Mouse (Mus musculus) testis, adult 2 months (tissue): ENCODE data around the gene Hint1. TPM values are rescaled to one million over a fixed set of nuclear protein-coding genes. Genes with fewer than 3 reads are reported as not detected.

Experiments
- H3K27ac ChIP-seq: fragments of 200-500 bp; 2 replicates; pipeline ENCODE4 v1.5.1; 2012; ENCODE audit warnings: low read depth, low read length; ENCODE audit not compliant: control insufficient read depth, insufficient read depth
- H3K27me3 ChIP-seq: fragments of 200-500 bp; 2 replicates; pipeline ENCODE4 v1.6.1; 2012; ENCODE audit warnings: mild to moderate bottlenecking, low read length, moderate library complexity; ENCODE audit not compliant: control insufficient read depth, insufficient read depth
- H3K36me3 ChIP-seq: fragments of 200-500 bp; 2 replicates; pipeline ENCODE4 v1.6.1; 2012; ENCODE audit warnings: mild to moderate bottlenecking, low read length; ENCODE audit not compliant: control insufficient read depth, insufficient read depth
- H3K4me1 ChIP-seq: fragments of 200-500 bp; 2 replicates; pipeline ENCODE4 v1.6.1; 2012; ENCODE audit warnings: low read length; ENCODE audit not compliant: control insufficient read depth, insufficient read depth
- H3K4me3 ChIP-seq: fragments of 200-500 bp; 2 replicates; pipeline ENCODE4 v1.5.1; 2012; ENCODE audit warnings: low read depth, mild to moderate bottlenecking, low read length, moderate library complexity, mixed read lengths; ENCODE audit not compliant: control insufficient read depth
- CTCF ChIP-seq: fragments of 200-500 bp; IDR thresholded peaks from 2 replicates; pipeline ENCODE4 v1.5.1; 2012; ENCODE audit warnings: low read depth, mild to moderate bottlenecking, inconsistent platforms, low read length, moderate library complexity; ENCODE audit not compliant: control insufficient read depth, insufficient read depth, insufficient replicate concordance
- POLR2A ChIP-seq: fragments of 200-500 bp; IDR thresholded peaks from 2 replicates; pipeline ENCODE4 v1.6.1; 2012; ENCODE audit warnings: low read depth, mild to moderate bottlenecking, inconsistent platforms, low read length, moderate library complexity; ENCODE audit not compliant: control insufficient read depth
- polyA plus RNA-seq: library from polyadenylated mRNA; depleted of rRNA; stranded (reverse); fragments of >200 nt; gene quantifications from 2 replicates; pipeline ENCODE4 v1.2.3, GENCODE M21; 2012

Hint1 gene
- polyA plus RNA-seq, 1 experiment: 372 TPM

- no peak for TF ChIP-seq POLR2A
- no peak for TF ChIP-seq CTCF
- Histone ChIP-seq H3K4me3 (no peak overlapping the region), H3K36me3 (no peaks in the 10 kb centered on the region), H3K27me3 (no peaks in the 10 kb centered on the region), H3K4me1 (peaks cover 2% of the 10 kb centered on the region; the same call in 1 of the 2 replicates), H3K27ac (no peak overlapping the region)
Measured at GRCm38 (mm10) chr11:54834596-54834995, 31.6 kb upstream of the Hint1 start.

DNA sequence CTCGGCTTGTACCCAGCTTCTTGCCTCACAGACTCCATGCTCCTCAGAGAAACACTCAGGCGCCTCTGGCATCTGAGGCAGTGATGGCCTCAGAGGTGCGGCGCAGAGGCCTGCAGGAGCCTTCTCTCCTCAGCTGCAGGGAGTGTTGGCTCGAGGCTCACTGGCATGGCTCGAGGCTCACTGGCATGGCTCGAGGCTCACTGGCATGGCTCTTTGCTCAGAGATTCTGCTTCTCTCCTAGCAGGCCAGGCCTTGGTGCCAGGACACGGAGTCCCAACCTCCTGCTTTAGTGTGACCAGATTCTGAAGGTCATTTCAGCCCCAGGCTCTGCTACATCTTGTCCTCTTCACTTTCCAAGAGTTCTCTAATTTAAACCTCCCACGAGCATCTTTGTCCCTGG, 30.1 kb upstream of the Hint1 start:
- peak overlapping the region; percentile 78 for H3K27ac ChIP-seq
- H3K27me3 ChIP-seq: no peaks in the 10 kb centered on the region
- no peak overlapping the region for H3K4me3 ChIP-seq
- H3K36me3 ChIP-seq: no peaks in the 10 kb centered on the region
- peaks cover 2% of the 10 kb centered on the region; the same call in 1 of the 2 replicates for H3K4me1 ChIP-seq
- TF ChIP-seq POLR2A (no peak), CTCF (no peak)

GRCm38 (mm10) chr11:54839696-54840095, 26.5 kb upstream of the Hint1 start:
- no peak for TF ChIP-seq CTCF
- no peak for TF ChIP-seq POLR2A
- H3K27ac ChIP-seq: no peak overlapping the region
- H3K27me3 ChIP-seq: no peaks in the 10 kb centered on the region
- no peak overlapping the region for H3K4me3 ChIP-seq
- H3K4me1 ChIP-seq: peaks cover 2% of the 10 kb centered on the region; the same call in 1 of the 2 replicates
- no peaks in the 10 kb centered on the region for H3K36me3 ChIP-seq

GRCm38 (mm10) chr11:54840891-54841290, 25.3 kb upstream of the Hint1 start:
- TF ChIP-seq CTCF (no peak), POLR2A (no peak)
- no peak overlapping the region for H3K4me3 ChIP-seq
- no peaks in the 10 kb centered on the region for H3K36me3 ChIP-seq
- peaks cover 4% of the 10 kb centered on the region; the same call in 1 of the 2 replicates for H3K4me1 ChIP-seq
- H3K27me3 ChIP-seq: no peaks in the 10 kb centered on the region
- H3K27ac ChIP-seq: no peak overlapping the region

DNA sequence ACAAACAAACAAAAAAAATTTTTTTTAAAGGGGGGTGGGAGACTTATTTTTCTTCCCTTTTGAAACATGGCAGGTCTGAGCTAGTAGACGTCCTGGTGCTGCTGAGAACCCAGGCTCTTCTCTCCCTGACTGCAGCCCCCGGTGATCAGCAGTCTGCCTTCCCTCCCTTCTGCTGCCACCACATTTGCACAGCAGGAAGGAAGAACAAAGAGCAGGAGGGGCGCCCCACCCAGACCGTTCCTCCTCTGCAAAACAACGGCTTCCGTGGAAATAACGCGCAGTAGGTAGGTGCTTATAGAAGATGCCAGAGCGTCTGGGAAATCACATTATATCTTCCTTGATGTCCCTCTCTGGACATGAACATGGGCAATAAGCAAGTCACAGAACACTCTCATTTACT, 21.8 kb upstream of the Hint1 start:
- Histone ChIP-seq H3K27ac (no peak overlapping the region), H3K27me3 (no peaks in the 10 kb centered on the region), H3K4me1 (peaks cover 2% of the 10 kb centered on the region; the same call in 1 of the 2 replicates), H3K4me3 (no peak overlapping the region; the same call in 1 of the 2 replicates), H3K36me3 (no peaks in the 10 kb centered on the region)
- TF ChIP-seq POLR2A (no peak), CTCF (no peak)

DNA sequence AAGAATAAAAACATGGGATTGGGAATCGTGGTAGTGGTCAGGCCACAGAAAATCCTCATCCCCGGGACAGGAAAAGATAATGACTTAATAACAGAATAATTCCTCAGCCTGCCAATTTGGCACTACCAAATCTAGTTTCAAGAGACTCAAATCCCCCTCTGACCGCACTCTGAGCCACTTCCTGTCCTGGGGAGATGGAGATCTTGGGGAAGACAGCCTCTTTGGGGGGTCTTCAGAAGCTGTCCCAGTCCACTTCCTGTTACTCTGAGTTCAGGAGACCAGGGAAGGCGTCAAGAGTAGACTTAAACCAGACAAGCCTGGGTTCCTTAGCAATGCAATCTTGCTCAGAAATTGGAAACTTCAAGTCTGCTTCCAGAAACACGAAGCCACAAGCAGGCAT, 21.2 kb upstream of the Hint1 start:
- TF ChIP-seq CTCF: no peak
- TF ChIP-seq POLR2A: no peak

GRCm38 (mm10) chr11:54845470-54846442, 20.4 kb upstream of the Hint1 start:
- Histone ChIP-seq H3K4me1 (peaks cover 2% of the 10 kb centered on the region; the same call in 1 of the 2 replicates), H3K27ac (no peak overlapping the region), H3K36me3 (no peaks in the 10 kb centered on the region; the same call in 1 of the 2 replicates), H3K27me3 (no peaks in the 10 kb centered on the region), H3K4me3 (no peak overlapping the region; the same call in 1 of the 2 replicates)
- TF ChIP-seq POLR2A: no peak
- no peak for TF ChIP-seq CTCF

More for the DNA sequence above, 21.2 kb upstream of the Hint1 start:
- Histone ChIP-seq H3K27me3 (no peaks in the 10 kb centered on the region), H3K36me3 (no peaks in the 10 kb centered on the region; the same call in 1 of the 2 replicates), H3K27ac (no peak overlapping the region), H3K4me3 (peak overlapping the region; percentile 10; the same call in 1 of the 2 replicates), H3K4me1 (peaks cover 2% of the 10 kb centered on the region; the same call in 1 of the 2 replicates)
